Mouse (Mus musculus) midbrain, embryonic 14.5 days (tissue): ENCODE results near the gene BC055324. TPM values are rescaled to one million over a fixed set of nuclear protein-coding genes. Genes with fewer than 3 reads are reported as not detected.

ENCODE experiments used
- ATAC-seq: fragments of 200-750 bp; cut with Nextera tagmentation; 2 replicates; pipeline ENCODE4 v1.8.0; 2017; ENCODE audit warnings: moderate number of reproducible peaks, moderate library complexity; ENCODE audit not compliant: low FRiP score, low TSS enrichment
- DNase-seq: peaks from one replicate; pipeline ENCODE4 v3.0.0-alpha.2; 2015
- H3K27ac ChIP-seq: fragments of 300-500 bp; sonication (generic); replicated peaks from 2 replicates; pipeline ENCODE4 v1.5.1; 2014; ENCODE audit warnings: mild to moderate bottlenecking, low read depth, low read length, moderate library complexity
- H3K27me3 ChIP-seq: fragments of 300-500 bp; sonication (generic); 2 replicates; pipeline ENCODE4 v1.6.1; 2014; ENCODE audit warnings: low read length, control low read depth, mixed read lengths; ENCODE audit not compliant: control insufficient read depth, insufficient read depth
- H3K36me3 ChIP-seq: fragments of 300-500 bp; sonication (generic); 2 replicates; pipeline ENCODE4 v1.6.1; 2014; ENCODE audit warnings: low read length, control low read depth; ENCODE audit not compliant: control insufficient read depth, insufficient read depth
- H3K4me1 ChIP-seq: fragments of 300-500 bp; sonication (generic); 2 replicates; pipeline ENCODE4 v1.6.1; 2014; ENCODE audit warnings: mild to moderate bottlenecking, antibody characterized with exemption, low read length, control low read depth; ENCODE audit not compliant: control insufficient read depth, insufficient read depth
- H3K4me2 ChIP-seq: fragments of 300-500 bp; sonication (generic); 2 replicates; pipeline ENCODE4 v1.6.1; 2014; ENCODE audit warnings: mild to moderate bottlenecking, low read length, moderate library complexity
- H3K4me3 ChIP-seq: fragments of 300-500 bp; sonication (generic); replicated peaks from 2 replicates; pipeline ENCODE4 v1.5.1; 2014; ENCODE audit warnings: low read depth, low read length
- H3K9ac ChIP-seq: fragments of 300-500 bp; sonication (generic); replicated peaks from 2 replicates; pipeline ENCODE4 v1.6.1; 2014; ENCODE audit warnings: mild to moderate bottlenecking, low read length, moderate library complexity
- H3K9me3 ChIP-seq: fragments of 300-500 bp; sonication (generic); 2 replicates; pipeline ENCODE4 v1.6.1; 2016; ENCODE audit warnings: low read length, control low read depth, mixed read lengths; ENCODE audit not compliant: control insufficient read depth
- WGBS: fragments of 180-500 bp; shearing (Covaris S2); extraction: QIAGEN DNeasy Blood & Tissue Kit; methylation state at CpG from one replicate; pipeline ENCODE4 v1.1.7; 2014; 5-methylcytosine and 5-hydroxymethylcytosine counted together
- polyA plus RNA-seq: library from polyadenylated mRNA; unstranded; fragments of >200 nt; fragmentation: Nextera tagmentation; extraction: Ambion mirVana; gene quantifications from 2 replicates; pipeline ENCODE4 v1.2.1, GENCODE M21; 2014

The BC055324 gene
- polyA plus RNA-seq, 1 experiment from 2014 or later, result 8.3 TPM

DNA sequence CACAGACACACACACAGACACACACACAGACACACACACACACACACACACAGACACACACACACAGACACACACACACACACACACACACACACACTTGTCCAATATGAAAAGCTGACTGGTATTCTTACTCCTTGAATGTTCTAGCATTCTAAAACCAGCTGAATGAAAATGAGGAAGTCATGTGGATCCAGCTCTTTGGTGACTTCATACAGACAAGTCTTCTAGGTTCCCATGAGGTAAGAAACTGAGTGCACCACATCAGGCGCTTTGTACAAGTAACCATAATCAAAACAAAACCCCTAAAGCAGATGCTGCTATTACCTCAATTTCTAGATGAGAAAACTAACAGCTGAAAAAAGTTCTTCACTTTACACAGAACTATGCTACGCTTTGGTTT, 19.5 kb downstream of the BC055324 start:
- ATAC-seq, result no peak
- H3K4me2 ChIP-seq, result no peak overlapping the region
- no peak for DNase-seq
- no peak overlapping the region for H3K4me3 ChIP-seq
- H3K4me1 ChIP-seq, result no peaks in the 10 kb centered on the region
- H3K27me3 ChIP-seq, result no peaks in the 10 kb centered on the region
- H3K9me3 ChIP-seq, result no peaks in the 10 kb centered on the region
- 93% methylated on average over 2 of the region's 2 CpGs for WGBS
- H3K36me3 ChIP-seq, result peaks cover 10% of the 10 kb centered on the region; the same call in 1 of the 2 replicates
- H3K27ac ChIP-seq, result no peak overlapping the region
- H3K9ac ChIP-seq, result no peak overlapping the region

DNA sequence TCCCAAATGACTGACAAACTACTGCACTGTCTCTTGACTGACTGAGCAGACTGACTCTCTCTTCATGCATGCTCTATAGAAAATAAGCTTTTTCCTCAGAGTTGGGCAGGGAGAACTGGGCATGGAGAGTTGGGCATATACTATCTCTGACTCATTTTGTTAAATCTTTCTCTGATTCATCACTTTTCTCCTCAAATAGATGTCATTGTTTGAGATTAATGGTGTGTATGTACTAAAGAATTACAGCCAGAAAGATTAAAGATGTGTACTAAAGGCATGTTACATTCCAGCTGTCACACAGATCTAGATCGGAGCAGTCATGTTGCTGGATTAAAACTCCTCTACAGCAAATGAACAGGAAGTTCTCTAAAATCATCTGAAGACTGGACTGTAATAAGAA, 20.1 kb downstream of the BC055324 start:
- no peak overlapping the region for H3K9ac ChIP-seq
- no peak for ATAC-seq
- H3K4me3 ChIP-seq, result no peak overlapping the region
- H3K4me1 ChIP-seq, result no peaks in the 10 kb centered on the region
- H3K9me3 ChIP-seq, result no peaks in the 10 kb centered on the region
- H3K36me3 ChIP-seq, result peaks cover 10% of the 10 kb centered on the region; the same call in 1 of the 2 replicates
- WGBS, result 92% methylated on average over 1 of the region's 1 CpGs
- DNase-seq, result no peak
- no peaks in the 10 kb centered on the region for H3K27me3 ChIP-seq
- no peak overlapping the region for H3K27ac ChIP-seq
- no peak overlapping the region for H3K4me2 ChIP-seq

DNA sequence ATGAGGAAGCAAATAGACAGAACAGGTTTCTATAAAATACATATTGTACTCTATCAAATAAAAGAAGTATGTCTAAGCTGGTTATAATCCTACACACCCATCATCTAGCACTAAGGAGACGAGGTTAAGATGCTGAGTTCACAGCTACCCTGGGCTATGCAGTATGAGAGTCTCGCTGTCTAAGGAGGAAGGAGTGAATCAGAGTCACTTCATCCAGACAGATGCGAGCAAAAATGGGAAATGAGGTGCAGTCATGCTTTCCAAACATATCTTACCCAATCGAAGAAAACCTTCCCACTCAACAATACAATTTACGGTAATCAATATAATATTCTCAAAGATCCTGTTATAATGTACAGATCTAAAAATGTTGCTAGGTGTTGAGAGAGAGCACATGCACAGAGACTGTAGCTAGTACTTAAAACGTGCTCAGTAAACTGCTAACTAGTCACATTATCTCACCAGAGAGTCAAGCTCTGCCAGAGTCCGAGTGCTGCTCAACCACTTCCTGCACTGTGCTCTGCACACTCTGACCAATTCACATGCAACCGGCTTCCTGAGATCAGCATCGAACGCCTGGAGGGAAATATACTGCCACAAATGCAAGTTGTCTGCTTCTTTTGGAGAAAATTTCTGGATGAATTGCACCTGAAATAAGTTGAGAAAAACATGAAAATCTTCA, 30.4 kb downstream of the BC055324 start:
- ATAC-seq (no peak), DNase-seq (no peak)
- Histone ChIP-seq H3K27me3 (no peaks in the 10 kb centered on the region), H3K9ac (no peak overlapping the region), H3K36me3 (peaks cover 18% of the 10 kb centered on the region), H3K9me3 (no peaks in the 10 kb centered on the region), H3K4me1 (no peaks in the 10 kb centered on the region), H3K27ac (no peak overlapping the region), H3K4me2 (no peak overlapping the region), H3K4me3 (no peak overlapping the region)
- WGBS, result 92% methylated on average over 10 of the region's 10 CpGs

DNA sequence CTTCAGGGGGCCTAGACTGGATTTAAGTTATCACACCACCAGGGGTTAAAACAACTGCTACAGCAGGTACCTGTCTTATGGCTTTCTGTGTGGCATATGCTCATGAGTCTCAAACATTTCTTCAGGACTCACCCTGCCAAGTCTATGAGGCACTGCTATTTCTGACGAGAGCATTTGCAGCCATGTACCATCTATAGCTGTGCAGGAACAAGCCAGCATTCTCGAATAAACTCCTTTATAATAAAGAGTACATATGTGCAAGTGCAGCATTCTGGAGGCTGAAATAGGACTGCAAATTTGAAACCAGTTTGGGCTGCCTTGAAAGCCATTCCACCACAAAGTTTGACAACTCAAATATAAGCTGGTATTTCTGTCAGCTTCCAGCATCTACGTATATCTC, 36.6 kb downstream of the BC055324 start:
- WGBS, result 87% methylated on average over 3 of the region's 3 CpGs

DNA sequence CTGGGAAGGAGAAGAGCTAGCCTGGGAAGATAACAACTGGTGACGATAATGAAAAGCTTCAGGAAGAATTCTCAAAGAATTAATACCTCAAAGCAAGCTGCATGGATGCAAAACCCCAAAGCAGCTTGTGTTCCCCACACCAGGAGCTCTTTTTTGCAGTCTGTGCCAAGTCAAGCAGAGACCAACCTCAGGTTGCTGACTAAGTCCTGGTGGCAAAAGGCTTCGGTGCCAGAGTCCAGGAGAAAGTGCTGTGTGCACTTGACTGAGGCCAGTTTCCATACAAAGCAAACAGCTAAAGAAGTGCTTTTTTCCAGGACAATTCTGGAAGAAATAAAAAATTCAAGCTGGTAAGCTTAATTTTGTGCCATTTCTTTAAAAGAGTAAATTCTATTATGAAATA, 41.2 kb downstream of the BC055324 start:
- Histone ChIP-seq H3K4me3 (no peak overlapping the region), H3K9ac (no peak overlapping the region), H3K27ac (no peak overlapping the region), H3K4me2 (no peak overlapping the region), H3K9me3 (no peaks in the 10 kb centered on the region), H3K4me1 (no peaks in the 10 kb centered on the region), H3K27me3 (no peaks in the 10 kb centered on the region), H3K36me3 (peaks cover 75% of the 10 kb centered on the region)
- ATAC-seq (no peak), DNase-seq (no peak)
- 95% methylated on average over 2 of the region's 2 CpGs for WGBS

More for the DNA sequence above, 36.6 kb downstream of the BC055324 start:
- DNase-seq, result no peak
- Histone ChIP-seq H3K4me1 (no peaks in the 10 kb centered on the region), H3K4me3 (no peak overlapping the region), H3K27ac (no peak overlapping the region), H3K27me3 (no peaks in the 10 kb centered on the region), H3K9me3 (no peaks in the 10 kb centered on the region), H3K36me3 (peaks cover 40% of the 10 kb centered on the region), H3K4me2 (no peak overlapping the region), H3K9ac (no peak overlapping the region)
- ATAC-seq, result no peak

DNA sequence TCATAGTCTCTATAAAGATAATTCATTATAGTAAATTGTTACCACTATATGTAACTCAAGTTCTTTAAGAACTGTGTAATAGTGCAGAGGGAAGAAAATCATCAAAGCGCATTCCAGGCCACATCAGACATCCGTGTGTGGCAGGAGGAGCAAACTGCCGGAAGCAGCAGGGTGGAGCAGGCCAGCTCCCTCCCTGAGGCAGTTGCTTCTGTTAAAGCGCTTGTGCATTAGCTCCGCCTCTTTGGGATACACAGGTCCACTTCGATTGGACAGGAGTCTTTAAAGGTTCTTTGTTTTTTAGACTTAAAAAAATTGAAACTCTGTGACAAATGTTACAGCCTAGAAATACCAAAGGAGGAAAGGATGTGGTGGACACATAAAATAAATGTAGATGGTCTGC, 52.5 kb downstream of the BC055324 start:
- Histone ChIP-seq H3K9me3 (no peaks in the 10 kb centered on the region), H3K36me3 (peaks cover 94% of the 10 kb centered on the region), H3K9ac (no peak overlapping the region), H3K27ac (no peak overlapping the region), H3K4me1 (no peaks in the 10 kb centered on the region), H3K4me3 (no peak overlapping the region), H3K4me2 (no peak overlapping the region), H3K27me3 (no peaks in the 10 kb centered on the region)
- DNase-seq (no peak), ATAC-seq (no peak)
- 77% methylated on average over 6 of the region's 6 CpGs for WGBS

DNA sequence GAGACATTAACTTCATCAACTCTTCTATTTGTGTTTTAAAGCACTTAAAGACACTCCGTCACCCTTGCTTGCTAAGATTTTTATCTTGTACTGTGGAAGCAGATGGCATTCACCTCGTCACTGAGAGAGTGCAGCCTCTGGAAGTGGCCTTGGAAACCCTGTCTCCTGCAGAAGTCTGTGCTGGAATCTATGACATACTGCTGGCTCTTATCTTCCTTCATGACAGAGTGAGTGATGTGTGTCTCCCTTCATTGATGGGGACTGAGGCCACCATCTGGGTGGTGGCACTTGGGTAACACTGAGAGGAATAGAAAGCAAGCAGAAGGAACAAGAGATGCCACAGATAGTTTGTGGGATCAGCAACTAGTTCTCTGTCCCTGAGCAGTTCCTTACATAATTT, 60.0 kb downstream of the BC055324 start:
- peaks cover 8% of the 10 kb centered on the region for H3K4me1 ChIP-seq
- no peak overlapping the region for H3K9ac ChIP-seq
- H3K9me3 ChIP-seq, result no peaks in the 10 kb centered on the region
- DNase-seq (no peak), ATAC-seq (no peak)
- H3K4me3 ChIP-seq, result no peak overlapping the region
- no peaks in the 10 kb centered on the region for H3K27me3 ChIP-seq
- peaks cover 59% of the 10 kb centered on the region for H3K36me3 ChIP-seq
- no peak overlapping the region for H3K4me2 ChIP-seq
- H3K27ac ChIP-seq, result no peak overlapping the region
- 97% methylated on average over 2 of the region's 2 CpGs for WGBS

DNA sequence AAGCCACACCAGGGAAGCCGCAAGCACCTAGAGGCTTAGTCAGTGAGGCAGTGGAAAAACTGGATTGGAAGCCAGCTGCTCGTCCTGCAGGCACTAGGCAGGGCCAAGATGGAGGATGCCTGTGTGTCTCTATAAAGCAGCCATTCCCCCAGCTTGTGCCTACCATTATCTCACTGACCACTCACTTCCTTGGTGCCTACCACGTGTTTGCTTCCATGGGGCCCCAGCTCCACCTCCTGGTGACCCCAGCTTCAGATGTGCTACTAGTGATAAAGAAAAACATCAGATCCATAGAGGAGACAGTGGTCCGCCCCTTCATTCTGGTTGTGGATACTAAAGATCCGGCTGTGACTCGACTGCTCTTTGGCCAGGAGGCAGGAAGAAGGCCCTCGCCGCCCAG, 62.8 kb downstream of the BC055324 start:
- no peak overlapping the region for H3K27ac ChIP-seq
- H3K9ac ChIP-seq, result no peak overlapping the region
- 84% methylated on average over 8 of the region's 8 CpGs for WGBS

DNA sequence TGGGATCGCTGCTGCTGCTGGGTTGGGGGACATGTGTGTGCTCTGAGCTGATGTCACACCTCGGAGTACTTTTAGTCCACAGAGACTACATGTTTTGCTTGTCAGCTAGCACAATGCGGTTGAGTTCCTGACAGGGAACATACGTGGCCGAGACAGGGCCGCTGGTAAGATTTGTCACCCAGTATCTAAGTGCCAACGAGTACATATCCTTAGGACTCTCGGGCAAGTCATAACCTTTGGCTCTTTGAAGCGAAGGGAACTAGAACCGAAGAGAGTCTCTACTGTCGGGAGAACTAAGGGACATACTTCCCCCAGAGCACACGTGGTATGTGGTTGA, 64.2 kb downstream of the BC055324 start:
- DNase-seq (no peak), ATAC-seq (no peak; the same call in none of the 2 replicates)
- H3K4me1 ChIP-seq, result peaks cover 12% of the 10 kb centered on the region
- WGBS, result 8% methylated on average over 12 of the region's 12 CpGs
- no peaks in the 10 kb centered on the region for H3K9me3 ChIP-seq
- H3K27me3 ChIP-seq, result no peaks in the 10 kb centered on the region
- peaks cover 22% of the 10 kb centered on the region for H3K36me3 ChIP-seq
- H3K4me2 ChIP-seq, result peak overlapping the region; percentile 80
- peak overlapping the region; percentile 86; the same call in 1 of the 2 replicates for H3K27ac ChIP-seq
- peak overlapping the region; percentile 93 for H3K4me3 ChIP-seq
- H3K9ac ChIP-seq, result peak overlapping the region; percentile 96

More for the DNA sequence above, 62.8 kb downstream of the BC055324 start:
- Histone ChIP-seq H3K4me1 (peaks cover 12% of the 10 kb centered on the region), H3K27me3 (no peaks in the 10 kb centered on the region), H3K4me2 (no peak overlapping the region), H3K36me3 (peaks cover 36% of the 10 kb centered on the region), H3K4me3 (no peak overlapping the region), H3K9me3 (no peaks in the 10 kb centered on the region)
- ATAC-seq (no peak), DNase-seq (no peak)
